Mouse (Mus musculus) myocyte (in vitro differentiated cells): ENCODE measurements around the gene Mrtfb.

ENCODE experiments used
- E2F4 ChIP-seq: IDR thresholded peaks from one replicate; pipeline ENCODE4 v1.6.1; 2011; ENCODE audit warnings: mild to moderate bottlenecking, control low read depth, moderate library complexity; ENCODE audit not compliant: insufficient read depth
- MAX ChIP-seq: IDR thresholded peaks from one replicate; pipeline ENCODE4 v1.6.1; 2011; ENCODE audit warnings: low read depth, mild to moderate bottlenecking, control low read depth
- MYOD1 ChIP-seq, 3 experiments: IDR thresholded peaks; one replicate each; pipeline ENCODE4 v1.6.1; 2011; ENCODE audit warnings: control low read depth in 2 of 3, low read depth in 2 of 3, mild to moderate bottlenecking in 2 of 3, moderate library complexity in 1 of 3; ENCODE audit not compliant: insufficient read length in 2 of 3, control insufficient read depth in 1 of 3
- MYOG ChIP-seq, 3 experiments: IDR thresholded peaks; one replicate each; pipeline ENCODE4 v1.6.1; 2011; ENCODE audit warnings: control low read depth in 2 of 3, low read depth in 2 of 3, mild to moderate bottlenecking in 2 of 3; ENCODE audit not compliant: insufficient read length in 2 of 3, control insufficient read depth in 1 of 3, insufficient read depth in 1 of 3
- POLR2A ChIP-seq: IDR thresholded peaks from one replicate; pipeline ENCODE4 v1.6.1; 2011; ENCODE audit warnings: low read depth, mild to moderate bottlenecking, control low read depth, moderate library complexity; ENCODE audit not compliant: insufficient read length
- REST ChIP-seq: IDR thresholded peaks from one replicate; pipeline ENCODE4 v1.6.1; 2011; ENCODE audit warnings: mild to moderate bottlenecking, control low read depth, moderate library complexity; ENCODE audit not compliant: insufficient read depth, insufficient read length
- TCF12 ChIP-seq: IDR thresholded peaks from one replicate; pipeline ENCODE4 v1.6.1; 2011; ENCODE audit warnings: mild to moderate bottlenecking, control low read depth; ENCODE audit not compliant: poor library complexity, insufficient read depth, severe bottlenecking
- USF1 ChIP-seq: IDR thresholded peaks from one replicate; pipeline ENCODE4 v1.6.1; 2011; ENCODE audit warnings: low read depth, mild to moderate bottlenecking, control low read depth, moderate library complexity

DNA sequence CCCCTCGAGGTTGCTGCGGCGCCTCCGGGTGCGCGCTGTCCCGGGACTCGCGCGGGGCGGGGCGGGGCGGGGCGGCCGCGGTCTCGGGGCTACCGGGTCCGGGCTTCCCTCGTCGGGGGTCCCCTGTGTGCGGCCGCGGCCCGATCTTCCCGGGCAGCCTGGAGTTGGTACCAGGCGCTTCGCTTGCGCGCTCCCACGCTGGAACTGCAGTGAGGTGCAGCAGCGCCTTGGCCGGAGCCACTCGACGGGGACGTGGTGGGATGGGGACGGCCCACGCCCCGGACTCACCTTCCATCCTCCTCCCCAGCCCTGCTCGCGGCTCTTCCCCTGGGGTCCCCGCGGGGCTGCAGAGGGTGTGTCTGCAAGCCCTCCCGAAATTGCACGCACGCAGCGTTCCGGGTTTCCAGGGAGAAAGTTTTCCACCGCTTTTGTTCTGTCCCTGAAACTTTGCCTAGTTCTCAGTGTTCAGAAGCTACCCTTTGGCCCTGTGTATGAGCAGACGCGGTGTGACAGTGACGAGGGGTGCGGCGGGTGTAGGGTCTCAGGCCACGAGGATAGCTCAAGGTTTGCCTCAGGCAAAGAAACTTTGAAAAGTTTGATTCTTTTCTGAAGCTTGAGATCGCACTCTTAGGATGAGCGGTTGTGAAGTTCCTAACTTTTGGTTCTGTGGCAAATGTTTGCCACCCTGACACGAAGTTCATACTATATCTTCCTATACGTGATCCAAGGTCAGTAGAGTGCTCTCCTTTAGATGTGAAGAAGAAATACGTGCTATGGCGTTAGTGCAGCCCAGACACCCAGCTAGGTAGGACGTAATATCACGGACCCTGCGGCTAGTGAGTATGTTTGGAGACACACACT is 616 bp downstream of the Mrtfb start:
- TF ChIP-seq POLR2A (no peak), MAX (no peak), USF1 (no peak), E2F4 (no peak), TCF12 (no peak), MYOD1 (IDR thresholded peaks at IDR 0.05; ENCODE audit: control insufficient read depth in 1 of 3, insufficient read length in 2 of 3, low read depth in 2 of 3) (no peak), REST (no peak), MYOG (IDR thresholded peaks at IDR 0.05; ENCODE audit: control insufficient read depth in 1 of 3, insufficient read depth in 1 of 3, insufficient read length in 2 of 3, low read depth in 2 of 3) (no peak)
